13 mouse cellular contexts compared by ENCODE assay signal in genomic region chr17:80707176-80707575, GRCm38 (mm10). TPM values are rescaled to one million over a fixed set of nuclear protein-coding genes. Genes with fewer than 3 reads are reported as not detected.
A peak's percentile ranks its signal among the peaks of the same experiment; 100 is the strongest.
DNase-seq lines count a peak whose midpoint lies in the region; ATAC-seq and TF ChIP-seq lines count a peak whose summit lies in the region.
"Had no signal": no experiment of that assay in that cellular context is flagged by ENCODE, and none has a peak within 500 bp of the region (broad histone marks: within the 10 kb centered on the region; RNA-seq: fewer than 3 reads in every experiment).

No protein-coding gene starts in this region.

- no peaks in the 10 kb centered on the region for H3K36me3 ChIP-seq in lung, embryonic 14.5 days (ENCODE audit: insufficient read depth)
- H3K36me3 ChIP-seq: limb, embryonic 15.5 days; midbrain, embryonic 12.5 days had no signal

- no peaks in the 10 kb centered on the region for H3K27me3 ChIP-seq in lung, embryonic 14.5 days (ENCODE audit: insufficient read depth, low read length)
- H3K27me3 ChIP-seq: forebrain, embryonic 13.5 days; limb, embryonic 15.5 days; midbrain, embryonic 12.5 days had no signal

- H3K4me2 ChIP-seq in lung, embryonic 14.5 days = no peak overlapping the region
- H3K4me2 ChIP-seq: forebrain, embryonic 13.5 days; limb, embryonic 15.5 days; midbrain, embryonic 12.5 days had no signal

- ATAC-seq in lung, embryonic 14.5 days (ENCODE audit: insufficient read depth) = no peak
- ATAC-seq: activated CD4-positive, CD25-positive, alpha-beta regulatory T cell, adult 4 months; CD4-positive, CD25-positive, alpha-beta regulatory T cell, adult 4 months; forebrain, embryonic 13.5 days had no signal

- peak; percentile 38 for DNase-seq in gastrocnemius, adult 2 months
- no peak for DNase-seq in gastrocnemius, postnatal 36 days
- DNase-seq in lung, embryonic 14.5 days = peak; percentile 61
- no peak for DNase-seq in lung, adult 2 months
- DNase-seq in layer of hippocampus, adult 2 months (ENCODE audit: low spot score in 2 of 2) = peak; percentile 55 to 61
- DNase-seq in lung, postnatal 10 days = peak; percentile 38
- no peak for DNase-seq in ovary, postnatal 10 days (ENCODE audit: low spot score)
- DNase-seq: gastrocnemius, postnatal 14 days had no signal

- H3K4me3 ChIP-seq in gastrocnemius, adult 2 months = no peak overlapping the region
- H3K4me3 ChIP-seq in lung, embryonic 14.5 days (ENCODE audit: low read depth, low read length) = no peak overlapping the region
- no peak overlapping the region for H3K4me3 ChIP-seq in lung, adult 2 months (replicated peaks; ENCODE audit: extremely low read depth, low read depth, low read length)
- no peak overlapping the region for H3K4me3 ChIP-seq in layer of hippocampus, adult 2 months
- H3K4me3 ChIP-seq: forebrain, embryonic 13.5 days; limb, embryonic 15.5 days; midbrain, embryonic 12.5 days had no signal

- H3K27ac ChIP-seq in gastrocnemius, adult 2 months = no peak overlapping the region
- H3K27ac ChIP-seq in lung, embryonic 14.5 days (ENCODE audit: low read depth) = no peak overlapping the region
- H3K27ac ChIP-seq in layer of hippocampus, adult 2 months = peak overlapping the region; percentile 92
- H3K27ac ChIP-seq: forebrain, embryonic 13.5 days; limb, embryonic 15.5 days; midbrain, embryonic 12.5 days had no signal

- no peak for TF ChIP-seq POLR2A in lung, adult 2 months (IDR thresholded peaks at IDR 0.05; ENCODE audit: borderline replicate concordance, extremely low read depth, low read depth, low read length)

- no peak for TF ChIP-seq CTCF in gastrocnemius, adult 2 months (IDR thresholded peaks at IDR 0.05)
- TF ChIP-seq CTCF in lung, embryonic 14.5 days (IDR thresholded peaks at IDR 0.05; ENCODE audit: low read depth) = no peak
- no peak for TF ChIP-seq CTCF in lung, adult 2 months (IDR thresholded peaks at IDR 0.05; ENCODE audit: insufficient read depth, low read length)
- no peak for TF ChIP-seq CTCF in layer of hippocampus, adult 2 months (conservative IDR thresholded peaks at IDR 0.05)

- no peak overlapping the region for H3K9ac ChIP-seq in lung, embryonic 14.5 days
- H3K9ac ChIP-seq: forebrain, embryonic 13.5 days; limb, embryonic 15.5 days; midbrain, embryonic 12.5 days had no signal

- intact Hi-C loops in gastrocnemius, adult 2 months (cut with DNase I) = no loop called here
- intact Hi-C loops in gastrocnemius, postnatal 36 days (cut with DNase I) = no loop called here

- WGBS in lung, embryonic 14.5 days = 50% methylated on average over 4 of the region's 4 CpGs
- 18% methylated on average over 4 of the region's 4 CpGs for WGBS in lung, adult 2 months

- H3K9me3 ChIP-seq in lung, embryonic 14.5 days (ENCODE audit: low read depth, low read length) = no peaks in the 10 kb centered on the region
- H3K9me3 ChIP-seq: forebrain, embryonic 13.5 days; limb, embryonic 15.5 days; midbrain, embryonic 12.5 days had no signal

- peaks cover 36% of the 10 kb centered on the region for H3K4me1 ChIP-seq in lung, embryonic 14.5 days (ENCODE audit: insufficient read depth)
- peaks cover 51% of the 10 kb centered on the region for H3K4me1 ChIP-seq in lung, adult 2 months (ENCODE audit: control insufficient read depth, insufficient read depth, low read length)

RNA-seq across cellular contexts. Expression of gene Map4k3, which starts 21.1 kb away (rescaled TPM):
- 10 to 100 TPM; 11.9 to 17.5 TPM for total RNA-seq in gastrocnemius, adult 2 months (2021)
- total RNA-seq in gastrocnemius, postnatal 36 days (2021) = 10 to 100 TPM; 10.6 to 14.2 TPM
- 62.7 and 64.7 TPM in 2 replicates for polyA plus RNA-seq in lung, embryonic 14.5 days (2014; fragmentation: Nextera tagmentation; extraction: Ambion mirVana)
- 38.0 and 49.1 TPM in 2 replicates for polyA plus RNA-seq in lung, adult 2 months (2012; rRNA removed)
- 10 to 100 TPM; 92.9 to 94.1 TPM for total RNA-seq in layer of hippocampus, adult 2 months (2021)

Comparison
In these comparisons a context has a peak if more than half of its experiments do, and no peak if none do; other contexts are left out.
1. DNase-seq: peak in gastrocnemius, adult 2 months (single experiment), lung, embryonic 14.5 days (single experiment), layer of hippocampus, adult 2 months (2 of 2) and lung, postnatal 10 days (single experiment); none in gastrocnemius, postnatal 36 days (0 of 2), lung, adult 2 months (single experiment) and ovary, postnatal 10 days (single experiment).
2. RNA of gene Map4k3, which starts 21.1 kb away (total RNA-seq): 92.9 to 94.1 TPM in layer of hippocampus, adult 2 months; 11.9 to 17.5 TPM in gastrocnemius, adult 2 months and 10.6 to 14.2 TPM in gastrocnemius, postnatal 36 days; every median in the first group is over 4 times any median in the second.